Mouse (Mus musculus): ENCODE measurements around the gene Itgb1bp2. TPM values are rescaled to one million over a fixed set of nuclear protein-coding genes. Genes with fewer than 3 reads are reported as not detected.

Itgb1bp2 gene
- total and polyA plus RNA-seq, 3 experiments: 1.3 to 1.6 (median 1.4) TPM

- H3K4me1 ChIP-seq (ENCODE audit: control insufficient read depth in 1 of 2, insufficient read depth in 2 of 2): peaks cover 0 to 13% of the 10 kb centered on the region in 2 experiments; a peak in 1 of 4 replicates
- H3K27ac ChIP-seq (ENCODE audit: insufficient read depth, low read depth): peak overlapping the region; percentile 94
- in situ Hi-C loops (cut with MboI; ENCODE audit: low pct_ligation_motif_present, low pct_unique_long_range_greater_than_20kb, low sequenced_read_pairs): loop anchor here (25.0 kb wide), 1 partner anchor 134 kb away; no protein-coding TSS in a partner anchor
- peak overlapping the region; percentile 50 to 58 (median 53) for H3K4me3 ChIP-seq (replicated peaks in 1 of 3; ENCODE audit: low read depth in 2 of 3, low read length in 2 of 3, poor library complexity in 1 of 3)
- H3K79me2 ChIP-seq (replicated peaks; ENCODE audit: control insufficient read depth, extremely low read depth, insufficient read depth, poor library complexity, severe bottlenecking): peaks cover 36% of the 10 kb centered on the region
- no peaks in the 10 kb centered on the region for H3K27me3 ChIP-seq (replicated peaks)
- peak overlapping the region; percentile 78 for H3K4me2 ChIP-seq (ENCODE audit: insufficient read depth, low read depth, poor library complexity, severe bottlenecking)
- DNase-seq (ENCODE audit: extremely low read depth): peak; percentile 52
- peak overlapping the region; percentile 72 for H3K9ac ChIP-seq (ENCODE audit: insufficient read depth, low read depth)
- no peaks in the 10 kb centered on the region for H3K9me3 ChIP-seq (replicated peaks; ENCODE audit: low read length)
- H3K36me3 ChIP-seq (replicated peaks in 1 of 2; ENCODE audit: control insufficient read depth in 1 of 2, insufficient read depth in 1 of 2, low read length in 1 of 2): peaks cover 9 to 15% of the 10 kb centered on the region in 2 experiments
- dilution Hi-C loops (cut with MboI; ENCODE audit: extremely low pct_ligation_motif_present, extremely low pct_unique_long_range_greater_than_20kb, low sequenced_read_pairs): no loop called here
- TF ChIP-seq ETS1 (conservative IDR thresholded peaks at IDR 0.05; ENCODE audit: low read depth, low read length) (no peak), MXI1 (IDR thresholded peaks at IDR 0.05; ENCODE audit: low read depth, low read length) (no peak), ZKSCAN1 (IDR thresholded peaks at IDR 0.05; ENCODE audit: borderline replicate concordance, low read depth, low read length) (no peak), MAZ (IDR thresholded peaks at IDR 0.05; ENCODE audit: low read depth, low read length) (no peak), HCFC1 (IDR thresholded peaks at IDR 0.05; ENCODE audit: low read depth, low read length) (no peak; the same call in 1 of the 2 replicates), CHD2 (IDR thresholded peaks at IDR 0.05; ENCODE audit: low read length) (no peak), PAX5 (IDR thresholded peaks at IDR 0.05; ENCODE audit: low read length) (no peak), MAFK (IDR thresholded peaks at IDR 0.05; ENCODE audit: insufficient replicate concordance, low read length) (no peak), ELF1 (IDR thresholded peaks at IDR 0.05; ENCODE audit: low read depth, low read length) (no peak), USF2 (conservative IDR thresholded peaks at IDR 0.05; ENCODE audit: low read depth, low read length) (no peak), USF1 (IDR thresholded peaks at IDR 0.05; ENCODE audit: low read depth, low read length) (no peak), CTCF (conservative IDR thresholded peaks at IDR 0.05 in 1 of 2, IDR thresholded peaks at IDR 0.05 in 1 of 2; ENCODE audit: low read depth in 2 of 2, low read length in 2 of 2) (no peak), POLR2A (IDR thresholded peaks at IDR 0.05; ENCODE audit: low read depth, low read length) (no peak; the same call in 1 of the 2 replicates), CHD1 (IDR thresholded peaks at IDR 0.05; ENCODE audit: low read depth, low read length) (no peak), MAX (IDR thresholded peaks at IDR 0.05; ENCODE audit: low read length) (no peak; the same call in 1 of the 2 replicates)
Measured at GRCm38 (mm10) chrX:101428785-101429141, 20.1 kb upstream of the Itgb1bp2 start.

- peak; percentile 97 for DNase-seq (ENCODE audit: extremely low read depth)
- Histone ChIP-seq H3K9ac (ENCODE audit: insufficient read depth, low read depth) (peak within 1 kb of the TSS; percentile 72), H3K4me2 (ENCODE audit: insufficient read depth, low read depth, poor library complexity, severe bottlenecking) (peak within 1 kb of the TSS; percentile 78), H3K9me3 (replicated peaks; ENCODE audit: low read length) (no peaks in the 10 kb centered on the region), H3K27me3 (replicated peaks) (no peaks in the 10 kb centered on the region), H3K4me3 (replicated peaks in 1 of 3; ENCODE audit: low read depth in 2 of 3, low read length in 2 of 3, poor library complexity in 1 of 3) (peak within 1 kb of the TSS; percentile 66 to 77 (median 74)), H3K4me1 (ENCODE audit: control insufficient read depth in 1 of 2, insufficient read depth in 2 of 2) (peaks cover 0 to 13% of the 10 kb centered on the region in 2 experiments; a peak in 1 of 4 replicates), H3K36me3 (replicated peaks in 1 of 2; ENCODE audit: control insufficient read depth in 1 of 2, insufficient read depth in 1 of 2, low read length in 1 of 2) (peaks cover 9 to 17% of the 10 kb centered on the region in 2 experiments), H3K79me2 (replicated peaks; ENCODE audit: control insufficient read depth, extremely low read depth, insufficient read depth, poor library complexity, severe bottlenecking) (peaks cover 41% of the 10 kb centered on the region), H3K27ac (ENCODE audit: insufficient read depth, low read depth) (peak within 1 kb of the TSS; percentile 94)
- dilution Hi-C loops (cut with MboI; ENCODE audit: extremely low pct_ligation_motif_present, extremely low pct_unique_long_range_greater_than_20kb, low sequenced_read_pairs) (no loop called here), in situ Hi-C loops (cut with MboI; ENCODE audit: low pct_ligation_motif_present, low pct_unique_long_range_greater_than_20kb, low sequenced_read_pairs) (loop anchor here (25.0 kb wide), 1 partner anchor 133 kb away; no protein-coding TSS in a partner anchor)
- TF ChIP-seq NRF1 (IDR thresholded peaks at IDR 0.05; ENCODE audit: low read depth, low read length) (peak; percentile 86), ZNF384 (IDR thresholded peaks at IDR 0.05; ENCODE audit: low read depth, low read length) (peak; percentile 91), ETS1 (conservative IDR thresholded peaks at IDR 0.05; ENCODE audit: low read depth, low read length) (0 out of 2 replicates have a peak, but pooled peaks have one; percentile 23), MXI1 (IDR thresholded peaks at IDR 0.05; ENCODE audit: low read depth, low read length) (peak; percentile 52; the same call in 1 of the 2 replicates), GABPA (IDR thresholded peaks at IDR 0.05; ENCODE audit: insufficient replicate concordance, low read depth, low read length) (no peak), JUN (IDR thresholded peaks at IDR 0.05; ENCODE audit: insufficient read depth, low read depth, low read length) (no peak), RAD21 (IDR thresholded peaks at IDR 0.05; ENCODE audit: low read depth, low read length) (no peak), EP300 (IDR thresholded peaks at IDR 0.05; ENCODE audit: low read length) (no peak), ZC3H11A (IDR thresholded peaks at IDR 0.05; ENCODE audit: low read depth, low read length) (no peak), IRF4 (IDR thresholded peaks at IDR 0.05; ENCODE audit: low read depth, low read length) (peak; percentile 30), MAZ (IDR thresholded peaks at IDR 0.05; ENCODE audit: low read depth, low read length) (peak; percentile 94), NELFE (IDR thresholded peaks at IDR 0.05; ENCODE audit: low read depth, low read length) (peak; percentile 49; the same call in 1 of the 2 replicates), RCOR1 (conservative IDR thresholded peaks at IDR 0.05; ENCODE audit: low read depth, low read length) (no peak; the same call in 1 of the 2 replicates), POLR2A (IDR thresholded peaks at IDR 0.05; ENCODE audit: low read depth, low read length) (peak; percentile 71), ELF1 (IDR thresholded peaks at IDR 0.05; ENCODE audit: low read depth, low read length) (peak; percentile 77), CTCF (conservative IDR thresholded peaks at IDR 0.05 in 1 of 2, IDR thresholded peaks at IDR 0.05 in 1 of 2; ENCODE audit: low read depth in 2 of 2, low read length in 2 of 2) (peak in 1 of 2 experiments; percentile 7; a peak in 1 of 4 replicates), HCFC1 (IDR thresholded peaks at IDR 0.05; ENCODE audit: low read depth, low read length) (peak; percentile 57), UBTF (IDR thresholded peaks at IDR 0.05; ENCODE audit: low read depth, low read length) (no peak), ZKSCAN1 (IDR thresholded peaks at IDR 0.05; ENCODE audit: borderline replicate concordance, low read depth, low read length) (no peak), SMC3 (IDR thresholded peaks at IDR 0.05; ENCODE audit: low read depth, low read length) (no peak), SIN3A (IDR thresholded peaks at IDR 0.05; ENCODE audit: low read length) (peak; percentile 82), JUND (conservative IDR thresholded peaks at IDR 0.05; ENCODE audit: low read depth, low read length) (no peak)
Measured at GRCm38 (mm10) chrX:101429142-101429949, 19.5 kb upstream of the Itgb1bp2 start, which contains the start of gene Nono. Gene Nono (plus strand): TSS chrX:101429318.
